Mouse (Mus musculus) Patski (cell line): Measurements from ENCODE around the gene Lmtk2. TPM values are rescaled to one million over a fixed set of nuclear protein-coding genes. Genes with fewer than 3 reads are reported as not detected.

Experiments
- ATAC-seq: fragments of 100-300 bp; one replicate; pipeline ENCODE4 v1.8.0; 2021
- CTCF ChIA-PET: fragments of 350-600 bp; sonication (Branson Sonifier 250); formaldehyde crosslinking; loops from one replicate; lab custom pipeline; 2022; ENCODE audit warnings: inconsistent platforms; lab: Charles Lee
- POLR2A ChIA-PET: fragments of 350-600 bp; sonication (Branson Sonifier 250); formaldehyde crosslinking; loops from one replicate; lab custom pipeline; 2022; ENCODE audit warnings: antibody characterized with exemption, inconsistent platforms; lab: Charles Lee
- DNase-seq: peaks from one replicate; pipeline ENCODE4 v3.0.0-alpha.2; 2011; ENCODE audit warnings: low read depth, low spot score
- H3K27me3 ChIP-seq: fragments of 371-371 bp; one replicate; pipeline ENCODE4 v1.5.1; 2021
- CTCF ChIP-seq: fragments of 100-300 bp; IDR thresholded peaks from one replicate; pipeline ENCODE4 v1.5.1; 2021
- in situ Hi-C: fragments of 300-500 bp; cut with MboI; formaldehyde crosslinking; loops from 3 replicates; pipeline ENCODE4 v1.11.1; 2018; ENCODE audit warnings: low pct_unique_long_range_greater_than_20kb, mixed read lengths
- polyA plus RNA-seq: library from polyadenylated mRNA; unstranded; gene quantifications from one replicate; pipeline ENCODE4 v1.2.3, GENCODE M21; 2021

The Lmtk2 gene
- 19.7 TPM for polyA plus RNA-seq

GRCm38 (mm10) chr5:144100149-144100935 is at the start of gene Lmtk2:
TSS of gene Lmtk2 (plus strand) at chr5:144100436.
- peak; percentile 99 for TF ChIP-seq CTCF
- DNase-seq (peak; percentile 60), ATAC-seq (peak; percentile 98)
- ChIA-PET POLR2A (interaction anchor here (1.2 kb wide), 1 partner anchor 58 kb away, joined by 3 read pairs; no protein-coding TSS in a partner anchor), CTCF (interaction anchor here (0.8 to 8.1 kb wide), 17 partner anchors 8 to 59 kb away, joined by 3 to 39 read pairs (median 5); no protein-coding TSS in a partner anchor)
- H3K27me3 ChIP-seq = peaks cover 4% of the 10 kb centered on the region
- in situ Hi-C loops = no loop called here

DNA sequence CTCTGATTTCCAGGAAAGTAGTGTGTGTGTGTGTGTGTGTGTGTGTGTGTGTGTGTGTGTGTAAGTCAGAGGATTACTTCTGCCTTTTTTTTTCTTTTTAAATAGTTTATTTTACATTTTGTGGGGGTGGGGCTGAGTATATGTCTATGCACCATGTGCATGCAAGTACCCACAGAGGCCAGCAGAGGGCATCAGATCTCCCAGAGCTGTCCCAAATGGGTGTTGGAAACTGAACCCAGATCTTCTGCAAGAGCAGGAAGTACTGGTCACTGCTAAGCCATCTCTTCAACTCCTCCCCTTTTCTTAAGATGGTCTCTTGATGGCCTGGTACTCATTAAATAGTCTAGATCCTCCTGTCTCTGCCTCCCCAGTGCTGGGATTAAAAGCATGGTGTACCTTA is 49.0 kb upstream of the Lmtk2 start:
- CTCF ChIA-PET = interaction anchor here (0.6 to 1.0 kb wide), 2 partner anchors 9 to 10 kb away, joined by 3 to 5 read pairs; no protein-coding TSS in a partner anchor
- peaks cover 2% of the 10 kb centered on the region for H3K27me3 ChIP-seq
- POLR2A ChIA-PET = no interaction called here
- TF ChIP-seq CTCF = peak; percentile 69
- DNase-seq (no peak), ATAC-seq (no peak)
- in situ Hi-C loops = loop anchor here (25.0 kb wide), 1 partner anchor 686 kb away; no protein-coding TSS in a partner anchor

GRCm38 (mm10) chr5:144053450-144053849 is 46.8 kb upstream of the Lmtk2 start:
- in situ Hi-C loops = loop anchor here (25.0 kb wide), 1 partner anchor 684 kb away; no protein-coding TSS in a partner anchor
- TF ChIP-seq CTCF = no peak
- DNase-seq (no peak), ATAC-seq (no peak)
- ChIA-PET CTCF (no interaction called here), POLR2A (no interaction called here)
- peaks cover 2% of the 10 kb centered on the region for H3K27me3 ChIP-seq

- DNase-seq (no peak), ATAC-seq (no peak)
- peaks cover 2% of the 10 kb centered on the region for H3K27me3 ChIP-seq
- CTCF ChIA-PET = interaction anchor here (0.9 kb wide), 1 partner anchor 14 kb away, joined by 3 read pairs; no protein-coding TSS in a partner anchor
- POLR2A ChIA-PET = no interaction called here
- no peak for TF ChIP-seq CTCF
- in situ Hi-C loops = loop anchor here (25.0 kb wide), 1 partner anchor 683 kb away; no protein-coding TSS in a partner anchor
These were observed 45.9 kb upstream of the Lmtk2 start for GRCm38 (mm10) chr5:144054340-144054739.

DNA sequence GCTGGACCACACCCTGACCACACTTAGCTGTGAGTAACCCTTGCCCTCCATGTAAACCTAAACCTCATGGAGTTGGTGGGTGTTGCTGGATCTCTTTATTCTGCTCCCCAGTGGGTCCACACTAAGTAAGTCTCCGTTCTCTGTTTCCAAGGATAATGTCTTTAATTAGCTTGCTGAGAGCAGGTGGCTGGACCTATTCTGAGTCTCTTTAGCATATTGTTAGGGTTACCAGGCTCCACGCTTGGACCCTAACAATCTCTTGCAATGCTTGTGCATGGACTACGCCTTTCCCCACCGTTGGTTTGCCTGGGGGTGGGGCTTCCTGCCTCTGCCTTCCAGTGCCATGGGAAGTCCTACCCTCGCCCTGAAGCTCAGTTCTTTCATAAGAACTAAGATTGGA is 36.1 kb upstream of the Lmtk2 start:
- in situ Hi-C loops = loop anchor here (25.0 kb wide), 1 partner anchor 673 kb away; no protein-coding TSS in a partner anchor
- ATAC-seq (no peak), DNase-seq (no peak)
- no peaks in the 10 kb centered on the region for H3K27me3 ChIP-seq
- CTCF ChIA-PET = interaction anchor here (1.0 kb wide), 1 partner anchor 14 kb away, joined by 4 read pairs; no protein-coding TSS in a partner anchor
- no peak for TF ChIP-seq CTCF
- POLR2A ChIA-PET = no interaction called here

- POLR2A ChIA-PET = no interaction called here
- ATAC-seq (peak; percentile 59), DNase-seq (no peak)
- TF ChIP-seq CTCF = no peak
- no peaks in the 10 kb centered on the region for H3K27me3 ChIP-seq
- in situ Hi-C loops = loop anchor here (25.0 kb wide), 1 partner anchor 671 kb away; no protein-coding TSS in a partner anchor
- CTCF ChIA-PET = interaction anchor here (1.1 kb wide), 1 partner anchor 9 kb away, joined by 3 read pairs; no protein-coding TSS in a partner anchor
These were observed 34.2 kb upstream of the Lmtk2 start for GRCm38 (mm10) chr5:144066036-144066435.

- POLR2A ChIA-PET = interaction anchor here (0.7 kb wide), 1 partner anchor 82 kb away, joined by 4 read pairs; no protein-coding TSS in a partner anchor
- ATAC-seq = no peak
These were observed 30.2 kb upstream of the Lmtk2 start for GRCm38 (mm10) chr5:144070064-144070463.

DNA sequence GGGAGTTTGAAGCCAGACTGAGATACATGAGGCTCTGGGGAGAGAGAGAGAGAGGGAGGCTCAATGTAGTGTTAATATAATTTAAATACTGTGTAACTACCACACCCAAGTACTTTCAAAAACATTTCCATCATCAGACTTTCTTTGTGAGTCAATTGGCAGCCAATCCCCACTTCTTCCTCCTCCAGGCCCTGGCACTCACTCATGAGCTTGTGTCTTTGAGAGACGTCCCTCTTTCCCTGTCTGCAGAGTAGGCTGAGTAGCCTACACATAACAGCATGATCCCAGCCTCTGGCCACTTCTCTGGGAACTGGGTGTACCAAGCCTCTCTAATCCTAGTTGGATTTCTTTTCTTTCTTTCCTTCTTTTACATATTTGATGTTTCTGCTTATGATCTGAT is 29.0 kb upstream of the Lmtk2 start:
- DNase-seq (no peak), ATAC-seq (no peak)
- no peak for TF ChIP-seq CTCF
- in situ Hi-C loops = loop anchor here (25.0 kb wide), 1 partner anchor 666 kb away; no protein-coding TSS in a partner anchor
- H3K27me3 ChIP-seq = no peaks in the 10 kb centered on the region
- CTCF ChIA-PET = no interaction called here
- POLR2A ChIA-PET = no interaction called here

More at GRCm38 (mm10) chr5:144070064-144070463, 30.2 kb upstream of the Lmtk2 start:
- no peaks in the 10 kb centered on the region for H3K27me3 ChIP-seq
- CTCF ChIA-PET = no interaction called here
- in situ Hi-C loops = loop anchor here (25.0 kb wide), 1 partner anchor 667 kb away; no protein-coding TSS in a partner anchor
- TF ChIP-seq CTCF = no peak
- no peak for DNase-seq

- in situ Hi-C loops = no loop called here
- no peak for TF ChIP-seq CTCF
- CTCF ChIA-PET = interaction anchor here (0.8 to 2.4 kb wide), 5 partner anchors 14 to 29 kb away, joined by 3 to 8 read pairs (median 4); partner anchors contain the start of gene Lmtk2
- DNase-seq = no peak
- POLR2A ChIA-PET = no interaction called here
- no peak for ATAC-seq
- no peaks in the 10 kb centered on the region for H3K27me3 ChIP-seq
These were observed 22.7 kb upstream of the Lmtk2 start for GRCm38 (mm10) chr5:144077541-144077940.

- no peak for ATAC-seq
- ChIA-PET POLR2A (interaction anchor here (0.7 kb wide), 1 partner anchor 723 kb away, joined by 3 read pairs; no protein-coding TSS in a partner anchor), CTCF (no interaction called here)
- no peaks in the 10 kb centered on the region for H3K27me3 ChIP-seq
- in situ Hi-C loops = no loop called here
- no peak for TF ChIP-seq CTCF
- no peak for DNase-seq
These were observed 19.4 kb upstream of the Lmtk2 start for GRCm38 (mm10) chr5:144080886-144081285.
